Mouse (Mus musculus): ENCODE results near the gene C7.
"Not testable (repeated sequence)": the region's sequence is repeated elsewhere in the genome, so short reads cannot be mapped to it uniquely, and the experiment has no call there.

The C7 gene

GRCm38 (mm10) chr15:5063635-5064034 is at the start of gene C7:
Gene C7 (minus strand): TSS chr15:5063740.
- DNase-seq (ENCODE audit: low read depth, low spot score) = no peak

GRCm38 (mm10) chr15:5112651-5113050 is 49.1 kb upstream of the C7 start:
- DNase-seq (ENCODE audit: low read depth, low spot score) = no peak

- no peak for DNase-seq (ENCODE audit: low read depth, low spot score)
Observed at GRCm38 (mm10) chr15:5108655-5109040, 45.1 kb upstream of the C7 start.

- DNase-seq (ENCODE audit: low read depth, low spot score) = no peak
Observed at GRCm38 (mm10) chr15:5107686-5108654, 44.4 kb upstream of the C7 start, which contains the start of gene Card6. Gene Card6 (minus strand): TSS chr15:5108539.

- DNase-seq (ENCODE audit: low read depth, low spot score) = no peak
Observed at GRCm38 (mm10) chr15:5106293-5106692, 42.8 kb upstream of the C7 start.

- no peak for DNase-seq (ENCODE audit: low read depth, low spot score)
Observed at GRCm38 (mm10) chr15:5105891-5106290, 42.4 kb upstream of the C7 start.

GRCm38 (mm10) chr15:5102312-5102711 is 38.8 kb upstream of the C7 start:
- no peak for DNase-seq (ENCODE audit: low read depth, low spot score)

- no peak for DNase-seq (ENCODE audit: low read depth, low spot score)
Observed at GRCm38 (mm10) chr15:5097376-5097775, 33.8 kb upstream of the C7 start.

- no peak for DNase-seq (ENCODE audit: low read depth, low spot score)
Observed at GRCm38 (mm10) chr15:5095534-5096301, 32.2 kb upstream of the C7 start.

GRCm38 (mm10) chr15:5090131-5090530 is 26.6 kb upstream of the C7 start:
- no peak for DNase-seq (ENCODE audit: low read depth, low spot score)

- peak; percentile 13 for DNase-seq (ENCODE audit: low read depth, low spot score)
Observed at GRCm38 (mm10) chr15:5088850-5089608, 25.5 kb upstream of the C7 start.

GRCm38 (mm10) chr15:5086162-5086561 is 22.6 kb upstream of the C7 start:
- DNase-seq (ENCODE audit: low read depth, low spot score) = peak; percentile 30

- no peak for DNase-seq (ENCODE audit: low read depth, low spot score)
Observed at GRCm38 (mm10) chr15:5081235-5081634, 17.7 kb upstream of the C7 start.

GRCm38 (mm10) chr15:5068801-5069518 is 5.4 kb upstream of the C7 start:
- peak; percentile 62 for DNase-seq (ENCODE audit: low read depth, low spot score)

- no peak for DNase-seq (ENCODE audit: low read depth, low spot score)
Observed at GRCm38 (mm10) chr15:5045560-5046284, 17.8 kb downstream of the C7 start.

- DNase-seq (ENCODE audit: low read depth, low spot score) = no peak
Observed at GRCm38 (mm10) chr15:5029256-5029655, 34.3 kb downstream of the C7 start.

- DNase-seq (ENCODE audit: low read depth, low spot score) = not testable (repeated sequence)
Observed at GRCm38 (mm10) chr15:5023479-5024265, 39.9 kb downstream of the C7 start.

- DNase-seq (ENCODE audit: low read depth, low spot score) = no peak
Observed at GRCm38 (mm10) chr15:5009644-5010107, 53.9 kb downstream of the C7 start.

- no peak for DNase-seq (ENCODE audit: low read depth, low spot score)
Observed at GRCm38 (mm10) chr15:5003503-5004196, 59.9 kb downstream of the C7 start.

All from forelimb bud, embryonic 11.5 days (tissue).